Mouse (Mus musculus): ENCODE data around the gene Aarsd1. TPM values are rescaled to one million over a fixed set of nuclear protein-coding genes. Genes with fewer than 3 reads are reported as not detected.
A peak's percentile ranks its signal among the peaks of the same experiment; 100 is the strongest.
"Not testable (repeated sequence)": the region's sequence is repeated elsewhere in the genome, so short reads cannot be mapped to it uniquely, and the experiment has no call there.

The Aarsd1 gene
- polyA plus RNA-seq, 1 experiment from 2014 or later = 85.3 TPM

- H3K4me3 ChIP-seq (replicated peaks; ENCODE audit: low read length) = no peak overlapping the region
- ATAC-seq (ENCODE audit: low FRiP score) = no peak
- no peak overlapping the region for H3K4me2 ChIP-seq (replicated peaks)
- H3K9me3 ChIP-seq (ENCODE audit: control insufficient read depth, low read length) = no peaks in the 10 kb centered on the region
- H3K36me3 ChIP-seq (replicated peaks; ENCODE audit: control insufficient read depth, insufficient read depth) = no peaks in the 10 kb centered on the region
- H3K27ac ChIP-seq = no peak overlapping the region
- no peak overlapping the region for H3K9ac ChIP-seq
- WGBS = 35% methylated on average over 3 of the region's 3 CpGs
- peaks cover 12% of the 10 kb centered on the region for H3K4me1 ChIP-seq (replicated peaks; ENCODE audit: control insufficient read depth, insufficient read depth, low read length)
- DNase-seq (ENCODE audit: low spot score) = no peak
- H3K27me3 ChIP-seq (ENCODE audit: control insufficient read depth, insufficient read depth, low read length) = no peaks in the 10 kb centered on the region
Observed at GRCm38 (mm10) chr11:101419610-101420009, 2.2 kb upstream of the Aarsd1 start.

DNA sequence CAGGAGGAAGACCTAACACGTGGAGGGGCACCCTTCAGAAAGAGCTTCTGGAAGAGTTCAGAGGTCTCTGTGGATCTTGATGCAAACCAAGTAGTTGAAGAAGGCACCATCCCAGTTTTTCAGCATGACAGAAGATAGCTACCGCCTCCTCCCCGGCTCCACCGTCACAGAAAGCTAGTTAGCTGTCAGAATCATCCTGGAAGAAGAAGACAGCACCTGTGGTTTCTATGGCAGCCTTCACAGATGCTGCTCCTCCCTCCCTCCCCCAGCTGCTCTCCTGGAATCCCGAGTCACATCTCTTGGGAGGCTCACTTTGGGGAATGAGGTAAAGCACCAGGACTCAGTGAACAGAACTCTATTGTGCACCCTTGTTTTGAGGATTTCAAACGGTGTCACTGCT is 1.6 kb upstream of the Aarsd1 start:
- Histone ChIP-seq H3K4me3 (replicated peaks; ENCODE audit: low read length) (no peak overlapping the region), H3K9ac (no peak overlapping the region), H3K27ac (no peak overlapping the region), H3K36me3 (replicated peaks; ENCODE audit: control insufficient read depth, insufficient read depth) (peaks cover 2% of the 10 kb centered on the region), H3K27me3 (ENCODE audit: control insufficient read depth, insufficient read depth, low read length) (no peaks in the 10 kb centered on the region), H3K9me3 (ENCODE audit: control insufficient read depth, low read length) (no peaks in the 10 kb centered on the region), H3K4me2 (replicated peaks) (no peak overlapping the region), H3K4me1 (replicated peaks; ENCODE audit: control insufficient read depth, insufficient read depth, low read length) (peaks cover 8% of the 10 kb centered on the region)
- ATAC-seq (ENCODE audit: low FRiP score) (no peak), DNase-seq (ENCODE audit: low spot score) (no peak)
- 58% methylated on average over 6 of the region's 6 CpGs for whole genome bisulfite sequencing

GRCm38 (mm10) chr11:101416433-101417100 is 848 bp downstream of the Aarsd1 start:
- Histone ChIP-seq H3K4me3 (replicated peaks; ENCODE audit: low read length) (peak overlapping the region; percentile 63), H3K4me1 (replicated peaks; ENCODE audit: control insufficient read depth, insufficient read depth, low read length) (peaks cover 6% of the 10 kb centered on the region; the same call in 1 of the 2 replicates), H3K9me3 (ENCODE audit: control insufficient read depth, low read length) (no peaks in the 10 kb centered on the region), H3K27me3 (ENCODE audit: control insufficient read depth, insufficient read depth, low read length) (no peaks in the 10 kb centered on the region), H3K4me2 (replicated peaks) (peak overlapping the region; percentile 55), H3K9ac (peak overlapping the region; percentile 77), H3K27ac (peak overlapping the region; percentile 80), H3K36me3 (replicated peaks; ENCODE audit: control insufficient read depth, insufficient read depth) (peaks cover 23% of the 10 kb centered on the region)
- DNase-seq (ENCODE audit: low spot score) (no peak), ATAC-seq (ENCODE audit: low FRiP score) (peak; percentile 12; the same call in 1 of the 2 replicates)
- WGBS = 2% methylated on average over 11 of the region's 11 CpGs

DNA sequence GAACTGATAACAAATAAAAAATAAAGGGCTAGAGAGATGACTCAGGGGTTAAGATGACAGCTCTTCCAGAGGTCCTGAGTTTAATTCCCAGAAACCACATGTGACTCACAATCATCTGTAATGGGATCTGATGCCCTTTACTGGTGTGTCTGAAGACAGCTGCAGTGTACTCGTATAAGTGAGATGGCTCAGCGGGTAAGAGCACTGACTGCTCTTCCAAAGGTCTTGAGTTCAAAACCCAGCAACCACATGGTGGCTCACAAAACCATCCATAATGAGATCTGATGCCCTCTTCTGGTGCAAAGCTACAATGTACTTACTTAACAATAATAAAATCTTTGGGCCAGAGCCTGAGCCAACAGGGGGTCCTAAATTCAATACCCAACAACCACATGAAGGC is 2.1 kb downstream of the Aarsd1 start:
- Histone ChIP-seq H3K27me3 (ENCODE audit: control insufficient read depth, insufficient read depth, low read length) (no peaks in the 10 kb centered on the region), H3K36me3 (replicated peaks; ENCODE audit: control insufficient read depth, insufficient read depth) (peaks cover 35% of the 10 kb centered on the region), H3K27ac (no peak overlapping the region), H3K4me1 (replicated peaks; ENCODE audit: control insufficient read depth, insufficient read depth, low read length) (peaks cover 6% of the 10 kb centered on the region; the same call in 1 of the 2 replicates), H3K4me3 (replicated peaks; ENCODE audit: low read length) (no peak overlapping the region), H3K9me3 (ENCODE audit: control insufficient read depth, low read length) (no peaks in the 10 kb centered on the region), H3K4me2 (replicated peaks) (no peak overlapping the region), H3K9ac (no peak overlapping the region)
- DNase-seq (ENCODE audit: low spot score) (no peak), ATAC-seq (ENCODE audit: low FRiP score) (no peak)
- 78% methylated on average over 2 of the region's 2 CpGs for WGBS

GRCm38 (mm10) chr11:101395110-101395509 is 22.3 kb downstream of the Aarsd1 start:
- ATAC-seq (ENCODE audit: low FRiP score) (no peak), DNase-seq (ENCODE audit: low spot score) (peak; percentile 78)
- 6% methylated on average over 8 of the region's 8 CpGs for whole genome bisulfite sequencing
- Histone ChIP-seq H3K4me2 (replicated peaks) (no peak overlapping the region), H3K9me3 (ENCODE audit: control insufficient read depth, low read length) (no peaks in the 10 kb centered on the region), H3K4me1 (replicated peaks; ENCODE audit: control insufficient read depth, insufficient read depth, low read length) (no peaks in the 10 kb centered on the region), H3K27ac (no peak overlapping the region), H3K36me3 (replicated peaks; ENCODE audit: control insufficient read depth, insufficient read depth) (no peaks in the 10 kb centered on the region), H3K4me3 (replicated peaks; ENCODE audit: low read length) (no peak overlapping the region), H3K27me3 (ENCODE audit: control insufficient read depth, insufficient read depth, low read length) (no peaks in the 10 kb centered on the region), H3K9ac (no peak overlapping the region)

GRCm38 (mm10) chr11:101381817-101382216 is 35.6 kb downstream of the Aarsd1 start:
- ATAC-seq (ENCODE audit: low FRiP score) = no peak
- 13% methylated on average over 4 of the region's 4 CpGs for WGBS

DNA sequence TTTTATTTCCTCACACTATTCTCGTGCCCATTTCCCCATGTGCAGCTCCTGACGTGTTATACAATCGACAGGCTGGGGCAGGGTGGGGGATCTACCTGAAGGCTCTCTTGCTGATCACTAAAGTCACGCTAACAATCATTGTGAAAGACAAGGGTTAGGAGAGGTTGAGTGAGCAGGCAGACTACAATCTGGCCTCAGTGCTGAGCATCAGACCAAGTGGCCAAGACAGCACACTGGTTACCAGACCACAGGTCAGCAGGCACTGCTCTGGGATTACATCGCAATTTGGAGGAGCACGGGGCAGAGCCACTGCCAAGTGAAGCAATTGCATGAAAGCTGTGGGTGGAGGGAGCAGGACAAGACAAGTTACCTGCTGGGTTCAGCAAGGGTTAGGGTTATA is 38.5 kb downstream of the Aarsd1 start:
- Histone ChIP-seq H3K4me1 (replicated peaks; ENCODE audit: control insufficient read depth, insufficient read depth, low read length) (no peaks in the 10 kb centered on the region), H3K27me3 (ENCODE audit: control insufficient read depth, insufficient read depth, low read length) (no peaks in the 10 kb centered on the region)
- 86% methylated on average over 6 of the region's 6 CpGs for WGBS

More at GRCm38 (mm10) chr11:101381817-101382216, 35.6 kb downstream of the Aarsd1 start:
- Histone ChIP-seq H3K9ac (no peak overlapping the region), H3K4me2 (replicated peaks) (no peak overlapping the region), H3K27ac (no peak overlapping the region), H3K36me3 (replicated peaks; ENCODE audit: control insufficient read depth, insufficient read depth) (no peaks in the 10 kb centered on the region), H3K4me1 (replicated peaks; ENCODE audit: control insufficient read depth, insufficient read depth, low read length) (no peaks in the 10 kb centered on the region), H3K4me3 (replicated peaks; ENCODE audit: low read length) (no peak overlapping the region), H3K9me3 (ENCODE audit: control insufficient read depth, low read length) (no peaks in the 10 kb centered on the region), H3K27me3 (ENCODE audit: control insufficient read depth, insufficient read depth, low read length) (no peaks in the 10 kb centered on the region)
- DNase-seq (ENCODE audit: low spot score) = no peak

DNA sequence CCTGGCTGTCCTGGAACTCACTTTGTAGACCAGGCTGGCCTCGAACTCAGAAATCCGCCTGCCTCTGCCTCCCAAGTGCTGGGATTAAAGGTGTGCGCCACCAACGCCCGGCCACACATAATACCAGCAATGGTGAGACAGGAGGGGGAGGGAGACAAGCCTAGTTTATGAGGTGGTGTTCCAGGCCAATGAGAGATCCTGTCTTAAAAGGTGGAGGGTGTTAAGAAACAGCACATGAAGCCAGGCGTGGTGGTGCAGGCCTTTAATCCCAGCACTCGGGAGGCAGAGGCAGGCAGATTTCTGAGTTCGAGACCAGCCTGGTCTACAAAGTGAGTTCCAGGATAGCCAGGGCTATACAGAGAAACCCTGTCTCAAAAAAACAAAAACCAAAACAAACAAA is 39.2 kb downstream of the Aarsd1 start:
- not testable (repeated sequence) for H3K36me3 ChIP-seq (replicated peaks; ENCODE audit: control insufficient read depth, insufficient read depth); H3K27ac ChIP-seq; DNase-seq (ENCODE audit: low spot score); H3K27me3 ChIP-seq (ENCODE audit: control insufficient read depth, insufficient read depth, low read length); H3K4me2 ChIP-seq (replicated peaks); H3K4me3 ChIP-seq (replicated peaks; ENCODE audit: low read length); H3K9me3 ChIP-seq (ENCODE audit: control insufficient read depth, low read length); H3K9ac ChIP-seq; H3K4me1 ChIP-seq (replicated peaks; ENCODE audit: control insufficient read depth, insufficient read depth, low read length); ATAC-seq (ENCODE audit: low FRiP score)
- 93% methylated on average over 8 of the region's 8 CpGs for WGBS

More for the DNA sequence above, 38.5 kb downstream of the Aarsd1 start:
- DNase-seq (ENCODE audit: low spot score) (no peak), ATAC-seq (ENCODE audit: low FRiP score) (no peak)
- no peaks in the 10 kb centered on the region for H3K9me3 ChIP-seq (ENCODE audit: control insufficient read depth, low read length)
- H3K4me2 ChIP-seq (replicated peaks) = no peak overlapping the region
- no peak overlapping the region for H3K4me3 ChIP-seq (replicated peaks; ENCODE audit: low read length)
- H3K9ac ChIP-seq = no peak overlapping the region
- H3K27ac ChIP-seq = no peak overlapping the region
- H3K36me3 ChIP-seq (replicated peaks; ENCODE audit: control insufficient read depth, insufficient read depth) = no peaks in the 10 kb centered on the region

DNA sequence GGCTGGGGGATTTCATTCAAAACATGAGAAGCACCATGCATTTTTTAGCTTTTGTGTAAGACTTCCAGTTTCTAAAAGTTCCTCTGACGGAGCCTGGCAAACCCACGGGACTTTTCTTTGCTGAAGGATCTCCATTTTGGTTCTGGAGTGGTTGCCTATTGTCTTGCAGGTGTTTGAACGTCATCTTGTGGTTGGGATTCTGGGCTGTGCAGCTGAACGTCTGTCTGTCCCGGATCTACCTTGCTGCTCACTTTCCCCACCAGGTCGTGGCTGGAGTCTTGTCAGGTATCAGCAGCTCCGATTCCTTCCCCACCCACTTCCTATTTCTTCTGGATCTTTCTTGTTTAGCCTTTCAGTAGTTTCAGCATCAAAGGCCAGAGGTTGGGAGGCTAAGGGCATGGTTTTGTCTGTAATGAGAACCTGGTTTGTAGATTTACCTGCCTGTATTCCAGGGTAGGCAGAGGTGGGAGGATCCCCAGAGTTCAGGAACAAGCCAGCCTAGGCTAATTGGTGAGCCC is 42.9 kb downstream of the Aarsd1 start:
- WGBS = 73% methylated on average over 7 of the region's 7 CpGs
- Histone ChIP-seq H3K27ac (no peak overlapping the region), H3K4me1 (replicated peaks; ENCODE audit: control insufficient read depth, insufficient read depth, low read length) (no peaks in the 10 kb centered on the region), H3K27me3 (ENCODE audit: control insufficient read depth, insufficient read depth, low read length) (no peaks in the 10 kb centered on the region), H3K36me3 (replicated peaks; ENCODE audit: control insufficient read depth, insufficient read depth) (no peaks in the 10 kb centered on the region), H3K4me2 (replicated peaks) (no peak overlapping the region), H3K9me3 (ENCODE audit: control insufficient read depth, low read length) (no peaks in the 10 kb centered on the region), H3K9ac (no peak overlapping the region), H3K4me3 (replicated peaks; ENCODE audit: low read length) (no peak overlapping the region)
- no peak for DNase-seq (ENCODE audit: low spot score)
- ATAC-seq (ENCODE audit: low FRiP score) = no peak
